Mouse (Mus musculus) cerebellum, postnatal 25 days (tissue): ENCODE measurements around the gene Mettl21a.
"Not testable (repeated sequence)": the region's sequence is repeated elsewhere in the genome, so short reads cannot be mapped to it uniquely, and the experiment has no call there.

Experiments
- DNase-seq, 2 experiments: peaks; one replicate each; pipeline ENCODE4 v3.0.0; 2021; ENCODE audit warnings: mixed read lengths in 2 of 2

Gene Mettl21a

GRCm38 (mm10) chr1:64614311-64614710 lies 2.7 kb downstream of the Mettl21a start:
- no peak for DNase-seq

- DNase-seq, result no peak
Observed at GRCm38 (mm10) chr1:64609976-64610375, 7.1 kb downstream of the Mettl21a start.

- DNase-seq, result no peak
Observed at GRCm38 (mm10) chr1:64609145-64609544, 7.9 kb downstream of the Mettl21a start.

- no peak for DNase-seq
Observed at GRCm38 (mm10) chr1:64603381-64603780, 13.7 kb downstream of the Mettl21a start.

GRCm38 (mm10) chr1:64601242-64601842 lies 15.7 kb downstream of the Mettl21a start:
- DNase-seq, result no peak

GRCm38 (mm10) chr1:64600413-64601077 lies 16.5 kb downstream of the Mettl21a start:
- DNase-seq, result no peak

- DNase-seq, result no peak
Observed at GRCm38 (mm10) chr1:64598926-64599325, 18.1 kb downstream of the Mettl21a start.

GRCm38 (mm10) chr1:64578801-64579200 lies 38.2 kb downstream of the Mettl21a start:
- no peak for DNase-seq

- DNase-seq, result not testable (repeated sequence)
Observed at GRCm38 (mm10) chr1:64577911-64578310, 39.1 kb downstream of the Mettl21a start.

GRCm38 (mm10) chr1:64576732-64577131 lies 40.3 kb downstream of the Mettl21a start:
- DNase-seq, result no peak

GRCm38 (mm10) chr1:64576022-64576421 lies 41.0 kb downstream of the Mettl21a start:
- no peak for DNase-seq

GRCm38 (mm10) chr1:64568206-64568605 lies 48.8 kb downstream of the Mettl21a start:
- no peak for DNase-seq

GRCm38 (mm10) chr1:64560105-64560504 lies 56.9 kb downstream of the Mettl21a start:
- no peak for DNase-seq
